Mouse (Mus musculus): ENCODE results near the gene Spc24. TPM values are rescaled to one million over a fixed set of nuclear protein-coding genes. Genes with fewer than 3 reads are reported as not detected.
"Not testable (repeated sequence)": the region's sequence is repeated elsewhere in the genome, so short reads cannot be mapped to it uniquely, and the experiment has no call there.

Gene Spc24
- polyA plus RNA-seq, 1 experiment from 2014 or later, result 127 TPM

GRCm38 (mm10) chr9:21798345-21799009 is 38.4 kb upstream of the Spc24 start, which contains the start of gene Kank2:
Gene Kank2 (minus strand): TSS chr9:21798744.
- Histone ChIP-seq H3K9me3 (ENCODE audit: control insufficient read depth, low read length) (no peaks in the 10 kb centered on the region), H3K4me2 (ENCODE audit: low read length) (peak within 1 kb of the TSS; percentile 56), H3K9ac (ENCODE audit: low read length) (peak within 1 kb of the TSS; percentile 93), H3K27me3 (replicated peaks; ENCODE audit: control insufficient read depth, insufficient read depth, low read length) (no peaks in the 10 kb centered on the region), H3K27ac (ENCODE audit: low read depth) (peak within 1 kb of the TSS; percentile 95), H3K36me3 (ENCODE audit: control insufficient read depth, insufficient read depth, low read length) (peaks cover 37% of the 10 kb centered on the region), H3K4me1 (replicated peaks; ENCODE audit: control insufficient read depth, insufficient read depth, low read length) (peaks cover 18% of the 10 kb centered on the region), H3K4me3 (ENCODE audit: low read depth, low read length) (peak within 1 kb of the TSS; percentile 89)
- DNase-seq (ENCODE audit: low spot score) (peak; percentile 97), ATAC-seq (replicated peaks; ENCODE audit: low FRiP score, low TSS enrichment, low read depth) (peak; percentile 81)
- under 1% methylated on average over 52 of the region's 52 CpGs for WGBS

GRCm38 (mm10) chr9:21797921-21798344 is 37.8 kb upstream of the Spc24 start:
- 1% methylated on average over 26 of the region's 26 CpGs for WGBS
- Histone ChIP-seq H3K4me3 (ENCODE audit: low read depth, low read length) (peak overlapping the region; percentile 89), H3K36me3 (ENCODE audit: control insufficient read depth, insufficient read depth, low read length) (peaks cover 42% of the 10 kb centered on the region), H3K27me3 (replicated peaks; ENCODE audit: control insufficient read depth, insufficient read depth, low read length) (no peaks in the 10 kb centered on the region), H3K27ac (ENCODE audit: low read depth) (peak overlapping the region; percentile 95), H3K9ac (ENCODE audit: low read length) (peak overlapping the region; percentile 93), H3K4me1 (replicated peaks; ENCODE audit: control insufficient read depth, insufficient read depth, low read length) (peaks cover 22% of the 10 kb centered on the region), H3K4me2 (ENCODE audit: low read length) (peak overlapping the region; percentile 56), H3K9me3 (ENCODE audit: control insufficient read depth, low read length) (no peaks in the 10 kb centered on the region)
- DNase-seq (ENCODE audit: low spot score) (peak; percentile 85), ATAC-seq (replicated peaks; ENCODE audit: low FRiP score, low TSS enrichment, low read depth) (peak; percentile 73)

- H3K9me3 ChIP-seq (ENCODE audit: control insufficient read depth, low read length), result no peaks in the 10 kb centered on the region
- peak overlapping the region; percentile 56 for H3K4me2 ChIP-seq (ENCODE audit: low read length)
- H3K4me1 ChIP-seq (replicated peaks; ENCODE audit: control insufficient read depth, insufficient read depth, low read length), result peaks cover 31% of the 10 kb centered on the region
- peak overlapping the region; percentile 5; the same call in 1 of the 2 replicates for H3K9ac ChIP-seq (ENCODE audit: low read length)
- H3K4me3 ChIP-seq (ENCODE audit: low read depth, low read length), result peak overlapping the region; percentile 89
- WGBS, result 69% methylated on average over 3 of the region's 3 CpGs
- H3K27me3 ChIP-seq (replicated peaks; ENCODE audit: control insufficient read depth, insufficient read depth, low read length), result no peaks in the 10 kb centered on the region
- DNase-seq (ENCODE audit: low spot score), result no peak
- no peak for ATAC-seq (replicated peaks; ENCODE audit: low FRiP score, low TSS enrichment, low read depth)
- H3K27ac ChIP-seq (ENCODE audit: low read depth), result peak overlapping the region; percentile 71; the same call in 1 of the 2 replicates
- H3K36me3 ChIP-seq (ENCODE audit: control insufficient read depth, insufficient read depth, low read length), result peaks cover 43% of the 10 kb centered on the region
These were observed 36.8 kb upstream of the Spc24 start for GRCm38 (mm10) chr9:21796919-21797318.

GRCm38 (mm10) chr9:21796259-21796658 is 36.2 kb upstream of the Spc24 start:
- peaks cover 43% of the 10 kb centered on the region for H3K36me3 ChIP-seq (ENCODE audit: control insufficient read depth, insufficient read depth, low read length)

GRCm38 (mm10) chr9:21795579-21795978 is 35.5 kb upstream of the Spc24 start:
- 73% methylated on average over 5 of the region's 5 CpGs for WGBS
- no peak for DNase-seq (ENCODE audit: low spot score)
- H3K27ac ChIP-seq (ENCODE audit: low read depth), result no peak overlapping the region; the same call in 1 of the 2 replicates
- H3K9me3 ChIP-seq (ENCODE audit: control insufficient read depth, low read length), result no peaks in the 10 kb centered on the region
- H3K4me2 ChIP-seq (ENCODE audit: low read length), result peak overlapping the region; percentile 56
- ATAC-seq (replicated peaks; ENCODE audit: low FRiP score, low TSS enrichment, low read depth), result no peak
- no peak overlapping the region for H3K9ac ChIP-seq (ENCODE audit: low read length)
- no peak overlapping the region for H3K4me3 ChIP-seq (ENCODE audit: low read depth, low read length)
- no peaks in the 10 kb centered on the region for H3K27me3 ChIP-seq (replicated peaks; ENCODE audit: control insufficient read depth, insufficient read depth, low read length)
- peaks cover 35% of the 10 kb centered on the region for H3K4me1 ChIP-seq (replicated peaks; ENCODE audit: control insufficient read depth, insufficient read depth, low read length)
- H3K36me3 ChIP-seq (ENCODE audit: control insufficient read depth, insufficient read depth, low read length), result peaks cover 38% of the 10 kb centered on the region

More at GRCm38 (mm10) chr9:21796259-21796658, 36.2 kb upstream of the Spc24 start:
- Histone ChIP-seq H3K4me2 (ENCODE audit: low read length) (peak overlapping the region; percentile 56), H3K27ac (ENCODE audit: low read depth) (peak overlapping the region; percentile 71), H3K9ac (ENCODE audit: low read length) (peak overlapping the region; percentile 25), H3K27me3 (replicated peaks; ENCODE audit: control insufficient read depth, insufficient read depth, low read length) (no peaks in the 10 kb centered on the region), H3K4me3 (ENCODE audit: low read depth, low read length) (peak overlapping the region; percentile 89), H3K4me1 (replicated peaks; ENCODE audit: control insufficient read depth, insufficient read depth, low read length) (peaks cover 35% of the 10 kb centered on the region), H3K9me3 (ENCODE audit: control insufficient read depth, low read length) (no peaks in the 10 kb centered on the region)
- WGBS, result 43% methylated on average over 3 of the region's 3 CpGs
- DNase-seq (ENCODE audit: low spot score), result peak; percentile 58
- ATAC-seq (replicated peaks; ENCODE audit: low FRiP score, low TSS enrichment, low read depth), result no peak

- H3K27me3 ChIP-seq (replicated peaks; ENCODE audit: control insufficient read depth, insufficient read depth, low read length), result no peaks in the 10 kb centered on the region
- WGBS, result 92% methylated on average over 25 of the region's 25 CpGs
These were observed 34.8 kb upstream of the Spc24 start for GRCm38 (mm10) chr9:21794925-21795324.

GRCm38 (mm10) chr9:21794344-21794834 is 34.3 kb upstream of the Spc24 start:
- H3K9ac ChIP-seq (ENCODE audit: low read length), result no peak overlapping the region
- H3K4me2 ChIP-seq (ENCODE audit: low read length), result no peak overlapping the region
- H3K9me3 ChIP-seq (ENCODE audit: control insufficient read depth, low read length), result no peaks in the 10 kb centered on the region
- H3K27me3 ChIP-seq (replicated peaks; ENCODE audit: control insufficient read depth, insufficient read depth, low read length), result no peaks in the 10 kb centered on the region
- peaks cover 48% of the 10 kb centered on the region for H3K36me3 ChIP-seq (ENCODE audit: control insufficient read depth, insufficient read depth, low read length)
- no peak overlapping the region for H3K27ac ChIP-seq (ENCODE audit: low read depth)
- peaks cover 35% of the 10 kb centered on the region for H3K4me1 ChIP-seq (replicated peaks; ENCODE audit: control insufficient read depth, insufficient read depth, low read length)
- DNase-seq (ENCODE audit: low spot score) (no peak), ATAC-seq (replicated peaks; ENCODE audit: low FRiP score, low TSS enrichment, low read depth) (no peak)
- 93% methylated on average over 18 of the region's 18 CpGs for WGBS
- no peak overlapping the region for H3K4me3 ChIP-seq (ENCODE audit: low read depth, low read length)

More at GRCm38 (mm10) chr9:21794925-21795324, 34.8 kb upstream of the Spc24 start:
- no peaks in the 10 kb centered on the region for H3K9me3 ChIP-seq (ENCODE audit: control insufficient read depth, low read length)
- peaks cover 35% of the 10 kb centered on the region for H3K4me1 ChIP-seq (replicated peaks; ENCODE audit: control insufficient read depth, insufficient read depth, low read length)
- no peak overlapping the region for H3K9ac ChIP-seq (ENCODE audit: low read length)
- ATAC-seq (replicated peaks; ENCODE audit: low FRiP score, low TSS enrichment, low read depth), result no peak
- H3K4me2 ChIP-seq (ENCODE audit: low read length), result no peak overlapping the region
- no peak overlapping the region for H3K27ac ChIP-seq (ENCODE audit: low read depth)
- DNase-seq (ENCODE audit: low spot score), result no peak
- H3K4me3 ChIP-seq (ENCODE audit: low read depth, low read length), result no peak overlapping the region
- peaks cover 43% of the 10 kb centered on the region for H3K36me3 ChIP-seq (ENCODE audit: control insufficient read depth, insufficient read depth, low read length)

GRCm38 (mm10) chr9:21793507-21793906 is 33.4 kb upstream of the Spc24 start:
- peaks cover 57% of the 10 kb centered on the region for H3K36me3 ChIP-seq (ENCODE audit: control insufficient read depth, insufficient read depth, low read length)
- not testable (repeated sequence) for H3K4me2 ChIP-seq (ENCODE audit: low read length)
- WGBS, result 96% methylated on average over 6 of the region's 6 CpGs

More at GRCm38 (mm10) chr9:21793507-21793906, 33.4 kb upstream of the Spc24 start:
- ATAC-seq (replicated peaks; ENCODE audit: low FRiP score, low TSS enrichment, low read depth); H3K27ac ChIP-seq (ENCODE audit: low read depth); H3K27me3 ChIP-seq (replicated peaks; ENCODE audit: control insufficient read depth, insufficient read depth, low read length); DNase-seq (ENCODE audit: low spot score); H3K4me3 ChIP-seq (ENCODE audit: low read depth, low read length); H3K9me3 ChIP-seq (ENCODE audit: control insufficient read depth, low read length); H3K9ac ChIP-seq (ENCODE audit: low read length): not testable (repeated sequence)
- peaks cover 31% of the 10 kb centered on the region for H3K4me1 ChIP-seq (replicated peaks; ENCODE audit: control insufficient read depth, insufficient read depth, low read length)

Data from intestine, embryonic 14.5 days (tissue).